Mouse (Mus musculus): ENCODE results near the gene Ptpru. TPM values are rescaled to one million over a fixed set of nuclear protein-coding genes. Genes with fewer than 3 reads are reported as not detected.

Ptpru gene
- polyA plus RNA-seq, 1 experiment from 2014 or later = 19.8 TPM

- Histone ChIP-seq H3K4me1 (replicated peaks; ENCODE audit: control insufficient read depth, insufficient read depth, low read length) (no peaks in the 10 kb centered on the region), H3K36me3 (replicated peaks; ENCODE audit: control insufficient read depth, insufficient read depth) (no peaks in the 10 kb centered on the region), H3K4me3 (replicated peaks; ENCODE audit: low read length) (no peak overlapping the region), H3K9me3 (ENCODE audit: control insufficient read depth, low read length) (no peaks in the 10 kb centered on the region), H3K4me2 (replicated peaks) (no peak overlapping the region), H3K27me3 (ENCODE audit: control insufficient read depth, insufficient read depth, low read length) (no peaks in the 10 kb centered on the region), H3K9ac (no peak overlapping the region), H3K27ac (no peak overlapping the region)
- 83% methylated on average over 13 of the region's 13 CpGs for WGBS
- no peak for ATAC-seq (ENCODE audit: low FRiP score)
- no peak for DNase-seq (ENCODE audit: low spot score)
Observed at GRCm38 (mm10) chr4:131743031-131743430, 95.1 kb downstream of the Ptpru start.

DNA sequence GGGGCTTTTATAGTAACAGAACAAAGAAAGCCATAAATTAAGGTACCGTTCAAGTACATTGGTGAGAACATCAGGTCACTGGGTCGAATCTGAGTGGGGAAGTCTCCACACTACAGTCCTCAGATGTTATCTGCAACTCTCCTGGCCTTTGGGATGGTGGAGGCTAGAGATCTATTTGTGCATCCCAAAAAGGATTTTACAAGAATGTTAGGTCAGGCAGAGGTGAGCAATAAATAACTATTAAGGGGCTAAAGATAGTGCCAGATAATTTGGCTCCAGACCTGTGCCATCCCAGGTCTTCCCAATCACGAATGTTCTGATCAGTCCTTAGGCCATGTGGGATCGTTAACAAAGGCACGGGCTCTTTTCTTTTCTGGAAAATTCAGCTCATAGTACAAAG is 97.5 kb downstream of the Ptpru start:
- H3K36me3 ChIP-seq (replicated peaks; ENCODE audit: control insufficient read depth, insufficient read depth) = no peaks in the 10 kb centered on the region
- H3K27ac ChIP-seq = no peak overlapping the region
- no peak overlapping the region for H3K4me3 ChIP-seq (replicated peaks; ENCODE audit: low read length)
- ATAC-seq (ENCODE audit: low FRiP score) (no peak), DNase-seq (ENCODE audit: low spot score) (no peak)
- H3K4me2 ChIP-seq (replicated peaks) = no peak overlapping the region
- 86% methylated on average over 5 of the region's 5 CpGs for WGBS
- H3K4me1 ChIP-seq (replicated peaks; ENCODE audit: control insufficient read depth, insufficient read depth, low read length) = no peaks in the 10 kb centered on the region
- no peaks in the 10 kb centered on the region for H3K9me3 ChIP-seq (ENCODE audit: control insufficient read depth, low read length)
- no peaks in the 10 kb centered on the region for H3K27me3 ChIP-seq (ENCODE audit: control insufficient read depth, insufficient read depth, low read length)
- no peak overlapping the region for H3K9ac ChIP-seq

- no peak overlapping the region for H3K4me3 ChIP-seq (replicated peaks; ENCODE audit: low read length)
- no peak overlapping the region for H3K4me2 ChIP-seq (replicated peaks)
- no peaks in the 10 kb centered on the region for H3K36me3 ChIP-seq (replicated peaks; ENCODE audit: control insufficient read depth, insufficient read depth)
- no peaks in the 10 kb centered on the region for H3K4me1 ChIP-seq (replicated peaks; ENCODE audit: control insufficient read depth, insufficient read depth, low read length)
- H3K27me3 ChIP-seq (ENCODE audit: control insufficient read depth, insufficient read depth, low read length) = no peaks in the 10 kb centered on the region
- no peak for ATAC-seq (ENCODE audit: low FRiP score)
- H3K9me3 ChIP-seq (ENCODE audit: control insufficient read depth, low read length) = no peaks in the 10 kb centered on the region
- no peak overlapping the region for H3K9ac ChIP-seq
- DNase-seq (ENCODE audit: low spot score) = no peak
- H3K27ac ChIP-seq = no peak overlapping the region
- 58% methylated on average over 6 of the region's 7 CpGs for WGBS
Observed at GRCm38 (mm10) chr4:131728628-131729027, 109.5 kb downstream of the Ptpru start.

DNA sequence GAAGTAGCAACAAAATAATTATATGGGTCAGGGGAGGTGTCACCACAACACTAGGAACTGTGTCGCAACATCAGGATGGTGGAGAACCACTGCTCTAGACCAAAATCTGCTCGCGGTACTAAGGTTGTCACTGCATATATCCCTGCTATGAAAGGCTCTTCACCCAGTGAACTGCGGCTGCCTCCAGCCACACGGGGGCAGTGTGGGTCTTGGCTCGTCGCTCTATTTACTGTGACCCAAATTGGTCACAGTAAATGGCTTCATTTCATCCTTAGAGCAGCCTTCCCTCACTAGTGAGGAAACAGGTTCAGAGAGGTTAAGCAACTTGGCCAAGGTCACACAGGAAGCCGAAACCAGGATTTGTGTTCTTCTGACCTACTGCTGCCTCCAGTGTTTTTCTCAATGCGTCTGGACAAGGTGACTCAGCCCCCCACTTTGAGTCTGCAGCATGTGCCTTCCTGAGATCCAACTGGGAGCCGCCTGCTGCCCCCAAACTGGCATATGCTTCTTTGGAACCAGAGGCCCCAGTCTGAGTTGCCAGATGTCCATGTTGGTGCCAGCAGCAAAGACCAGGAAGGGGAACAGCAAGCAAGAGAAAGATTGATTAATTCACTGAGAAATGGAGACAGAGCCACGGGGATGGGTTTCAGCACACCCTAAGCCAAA is 114.5 kb downstream of the Ptpru start:
- no peaks in the 10 kb centered on the region for H3K36me3 ChIP-seq (replicated peaks; ENCODE audit: control insufficient read depth, insufficient read depth)
- H3K27me3 ChIP-seq (ENCODE audit: control insufficient read depth, insufficient read depth, low read length) = no peaks in the 10 kb centered on the region
- no peak overlapping the region for H3K4me2 ChIP-seq (replicated peaks)
- ATAC-seq (ENCODE audit: low FRiP score) = no peak
- DNase-seq (ENCODE audit: low spot score) = peak; percentile 44
- H3K4me3 ChIP-seq (replicated peaks; ENCODE audit: low read length) = no peak overlapping the region
- H3K9me3 ChIP-seq (ENCODE audit: control insufficient read depth, low read length) = no peaks in the 10 kb centered on the region
- H3K9ac ChIP-seq = no peak overlapping the region
- WGBS = 55% methylated on average over 11 of the region's 11 CpGs
- H3K27ac ChIP-seq = no peak overlapping the region
- no peaks in the 10 kb centered on the region for H3K4me1 ChIP-seq (replicated peaks; ENCODE audit: control insufficient read depth, insufficient read depth, low read length)

- no peak overlapping the region for H3K4me2 ChIP-seq (replicated peaks)
- H3K9me3 ChIP-seq (ENCODE audit: control insufficient read depth, low read length) = no peaks in the 10 kb centered on the region
- DNase-seq (ENCODE audit: low spot score) = no peak
- no peak overlapping the region for H3K27ac ChIP-seq
- H3K4me1 ChIP-seq (replicated peaks; ENCODE audit: control insufficient read depth, insufficient read depth, low read length) = no peaks in the 10 kb centered on the region
- ATAC-seq (ENCODE audit: low FRiP score) = no peak
- 31% methylated on average over 8 of the region's 8 CpGs for WGBS
- H3K9ac ChIP-seq = no peak overlapping the region
- H3K4me3 ChIP-seq (replicated peaks; ENCODE audit: low read length) = no peak overlapping the region
- H3K27me3 ChIP-seq (ENCODE audit: control insufficient read depth, insufficient read depth, low read length) = no peaks in the 10 kb centered on the region
- H3K36me3 ChIP-seq (replicated peaks; ENCODE audit: control insufficient read depth, insufficient read depth) = no peaks in the 10 kb centered on the region
Observed at GRCm38 (mm10) chr4:131722121-131722841, 115.8 kb downstream of the Ptpru start.

DNA sequence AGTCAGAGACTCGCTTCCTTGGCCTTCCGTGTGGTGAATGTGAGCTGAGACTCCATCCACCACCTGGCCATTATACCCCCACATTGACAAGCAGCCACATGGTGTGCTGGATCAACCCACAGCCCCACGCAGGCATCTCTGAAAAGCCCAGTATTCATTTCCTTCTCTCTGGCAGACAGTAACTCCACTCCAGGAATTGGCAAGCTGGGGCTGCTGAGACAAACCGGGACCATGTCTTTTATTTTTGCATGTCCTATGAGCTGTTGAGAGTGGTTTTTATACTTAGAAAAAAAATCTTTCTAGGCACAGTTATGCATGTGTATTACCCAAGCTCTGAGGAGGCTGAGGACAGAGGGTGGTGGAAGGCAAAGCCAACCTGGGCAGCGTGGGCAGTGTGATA is 118.9 kb downstream of the Ptpru start:
- DNase-seq (ENCODE audit: low spot score) (no peak), ATAC-seq (ENCODE audit: low FRiP score) (no peak)
- Histone ChIP-seq H3K27ac (no peak overlapping the region), H3K27me3 (ENCODE audit: control insufficient read depth, insufficient read depth, low read length) (no peaks in the 10 kb centered on the region), H3K9me3 (ENCODE audit: control insufficient read depth, low read length) (no peaks in the 10 kb centered on the region), H3K4me3 (replicated peaks; ENCODE audit: low read length) (no peak overlapping the region), H3K4me1 (replicated peaks; ENCODE audit: control insufficient read depth, insufficient read depth, low read length) (no peaks in the 10 kb centered on the region), H3K4me2 (replicated peaks) (no peak overlapping the region), H3K9ac (no peak overlapping the region), H3K36me3 (replicated peaks; ENCODE audit: control insufficient read depth, insufficient read depth) (no peaks in the 10 kb centered on the region)
- WGBS = 68% methylated on average over 5 of the region's 5 CpGs

Other genes with a start within 250 kb of the Ptpru start
- gene Mecr, start 5.2 kb upstream of the Ptpru start, polyA plus RNA-seq (2014; fragmentation: Nextera tagmentation; extraction: Ambion mirVana) = 29.2 and 32.6 TPM in 2 replicates
- 87.0 and 94.2 TPM in 2 replicates for gene Srsf4, start 35.3 kb upstream of the Ptpru start, polyA plus RNA-seq (2014; fragmentation: Nextera tagmentation; extraction: Ambion mirVana)
- 0.19 and 0.20 TPM in 2 replicates for gene Tmem200b, start 83.5 kb upstream of the Ptpru start, polyA plus RNA-seq (2014; fragmentation: Nextera tagmentation; extraction: Ambion mirVana)
- not detected in 2 replicates for gene Gm10300, start 236.4 kb upstream of the Ptpru start, polyA plus RNA-seq (2014; fragmentation: Nextera tagmentation; extraction: Ambion mirVana)
- 73.3 and 82.9 TPM in 2 replicates for gene Epb41, start 237.0 kb upstream of the Ptpru start, polyA plus RNA-seq (2014; fragmentation: Nextera tagmentation; extraction: Ambion mirVana)

All from hindbrain, embryonic 14.5 days (tissue).